Mouse (Mus musculus) lung, postnatal 36 days (tissue): ENCODE measurements around the gene Olfr1371.

Experiments
- DNase-seq: peaks from one replicate; pipeline ENCODE4 v3.0.0; 2022; ENCODE audit warnings: mixed read lengths

Olfr1371 gene

DNA sequence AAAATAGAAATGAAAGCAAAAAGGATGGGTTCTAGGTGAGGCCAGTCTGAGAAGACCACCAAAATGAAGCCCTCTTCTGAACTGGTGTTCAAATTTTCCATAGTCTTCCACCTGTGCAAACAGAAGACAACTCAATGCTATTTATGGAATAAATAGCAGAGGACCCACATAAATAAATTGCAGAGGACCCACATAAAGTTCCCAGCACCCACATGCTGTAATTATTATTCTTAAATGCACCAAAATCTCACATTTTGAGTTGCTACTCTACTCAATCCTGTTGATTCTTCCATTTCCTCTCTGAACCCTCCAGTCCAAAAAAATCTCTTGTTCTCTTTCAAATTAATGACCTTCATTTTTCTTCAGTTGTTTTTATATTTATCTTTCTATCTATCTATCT lies at the start of gene Olfr1371:
Gene Olfr1371, minus strand, starts transcription at position 101 of the 400 bp plus-strand sequence.
- no peak for DNase-seq

DNA sequence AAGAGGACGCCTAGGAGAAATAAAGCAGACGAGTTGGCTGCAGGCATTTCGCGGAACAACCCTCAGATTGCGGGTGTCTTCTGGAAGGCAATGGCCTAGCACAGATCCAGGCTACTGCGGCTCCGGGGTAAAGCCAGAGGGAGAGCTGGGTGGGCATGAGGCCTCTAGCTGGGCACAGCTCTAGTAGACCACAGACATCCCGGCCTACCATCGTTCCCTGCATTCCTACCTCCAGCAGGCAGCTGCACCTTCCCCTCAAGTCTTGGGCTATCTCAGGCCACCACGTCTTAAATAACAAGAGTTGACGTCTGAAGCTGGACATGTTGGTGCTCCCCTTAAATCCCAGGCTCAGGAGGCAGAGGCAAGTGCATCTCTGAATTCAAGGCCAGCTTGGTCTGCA lies 48.6 kb upstream of the Olfr1371 start:
- DNase-seq: no peak

DNA sequence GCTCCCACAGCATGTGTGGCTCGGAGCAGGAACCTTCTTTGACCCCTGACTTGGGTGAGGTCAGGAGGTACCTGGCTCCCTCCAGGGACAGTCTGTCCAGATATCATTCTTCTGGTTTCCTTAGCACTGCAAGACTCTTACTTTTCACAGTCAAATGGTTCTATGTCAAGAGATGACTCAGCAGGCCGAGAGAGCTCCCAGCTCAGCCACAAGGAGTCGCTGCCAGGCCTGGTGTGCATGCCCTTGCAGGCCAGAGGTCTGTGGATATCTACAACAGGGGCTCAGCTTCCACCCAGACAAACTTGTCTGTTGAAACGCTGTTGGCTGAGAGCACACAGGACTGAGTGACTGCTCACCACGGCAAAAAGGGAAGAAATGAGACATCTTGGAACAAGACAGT lies 48.1 kb upstream of the Olfr1371 start:
- DNase-seq: peak; percentile 88

DNA sequence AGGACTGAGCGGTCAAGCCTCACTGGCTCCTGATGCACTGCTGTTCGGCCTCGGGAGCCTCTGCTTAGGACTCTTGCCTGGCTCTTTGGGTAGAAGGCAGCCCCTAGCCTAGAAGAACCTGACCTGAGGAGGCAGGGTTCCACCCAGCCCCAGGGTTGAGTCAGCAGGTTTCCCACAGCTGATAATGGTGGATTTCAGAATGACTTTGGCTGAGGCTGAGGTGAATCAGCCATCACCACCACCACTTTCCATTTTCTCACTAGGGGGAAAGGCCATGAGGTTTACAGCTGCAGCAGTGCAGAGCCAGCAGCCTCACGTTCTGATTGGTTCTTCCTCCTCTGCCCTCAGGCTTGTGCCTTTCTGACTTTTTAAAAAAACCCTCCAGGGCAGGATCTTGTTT lies 47.1 kb upstream of the Olfr1371 start:
- no peak for DNase-seq

DNA sequence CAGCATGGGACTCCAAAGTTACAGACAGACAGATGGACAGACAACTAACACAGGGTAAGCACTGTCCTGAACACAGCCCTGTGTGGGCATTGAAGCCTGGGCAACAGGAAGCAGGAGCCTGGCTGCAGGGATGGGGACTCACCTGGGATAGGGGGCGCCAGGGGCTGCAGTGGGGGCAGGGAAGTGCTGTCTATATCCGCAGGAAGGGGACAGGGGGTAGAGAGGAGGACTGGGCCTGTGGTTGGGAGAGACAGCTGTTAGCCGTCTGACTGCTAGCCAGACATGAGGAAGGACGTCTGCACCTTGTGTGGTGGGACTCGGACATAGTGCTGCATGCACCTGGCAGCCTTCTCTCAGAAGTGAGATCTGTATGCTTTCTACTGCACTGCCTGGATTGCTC lies 44.9 kb upstream of the Olfr1371 start:
- no peak for DNase-seq

DNA sequence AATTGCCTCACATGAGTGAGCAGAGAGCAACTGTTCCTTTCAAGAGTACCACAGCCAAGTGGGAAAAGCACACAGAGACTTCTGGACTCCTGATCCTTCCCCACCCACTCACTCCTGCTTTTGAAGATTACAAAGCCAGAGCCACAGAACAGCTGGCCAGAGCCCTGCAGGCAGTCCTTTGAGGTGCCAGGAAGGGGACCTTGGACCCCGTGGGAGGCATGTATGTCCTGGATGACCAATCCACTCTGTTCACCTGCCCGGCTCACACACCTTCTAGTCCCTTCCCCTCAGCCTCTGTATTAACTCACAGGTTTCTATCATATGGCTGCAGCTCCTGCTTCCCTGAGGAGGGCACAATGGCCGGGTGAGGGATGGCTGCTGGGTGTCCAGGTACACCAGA lies 43.6 kb upstream of the Olfr1371 start:
- DNase-seq: no peak

DNA sequence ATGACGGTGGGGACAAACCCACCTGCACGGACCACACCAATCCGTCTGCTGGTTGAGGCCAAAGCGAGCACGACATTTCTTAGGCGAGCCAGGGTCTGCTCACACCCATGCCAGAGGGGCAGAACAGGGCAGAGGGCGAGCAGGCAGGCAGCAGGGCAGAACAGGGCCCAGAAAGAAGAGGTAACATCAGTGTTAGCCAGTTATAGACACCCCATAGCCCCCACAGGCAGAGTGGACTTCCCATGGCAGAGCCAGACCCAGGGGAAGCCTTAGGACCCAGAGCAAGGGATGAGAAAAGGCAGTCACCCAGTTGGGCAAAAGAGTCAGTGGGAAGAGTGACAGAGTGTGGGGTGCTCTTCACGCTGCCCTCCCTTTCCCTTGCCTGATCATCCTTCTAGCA lies 41.3 kb upstream of the Olfr1371 start:
- DNase-seq: no peak

DNA sequence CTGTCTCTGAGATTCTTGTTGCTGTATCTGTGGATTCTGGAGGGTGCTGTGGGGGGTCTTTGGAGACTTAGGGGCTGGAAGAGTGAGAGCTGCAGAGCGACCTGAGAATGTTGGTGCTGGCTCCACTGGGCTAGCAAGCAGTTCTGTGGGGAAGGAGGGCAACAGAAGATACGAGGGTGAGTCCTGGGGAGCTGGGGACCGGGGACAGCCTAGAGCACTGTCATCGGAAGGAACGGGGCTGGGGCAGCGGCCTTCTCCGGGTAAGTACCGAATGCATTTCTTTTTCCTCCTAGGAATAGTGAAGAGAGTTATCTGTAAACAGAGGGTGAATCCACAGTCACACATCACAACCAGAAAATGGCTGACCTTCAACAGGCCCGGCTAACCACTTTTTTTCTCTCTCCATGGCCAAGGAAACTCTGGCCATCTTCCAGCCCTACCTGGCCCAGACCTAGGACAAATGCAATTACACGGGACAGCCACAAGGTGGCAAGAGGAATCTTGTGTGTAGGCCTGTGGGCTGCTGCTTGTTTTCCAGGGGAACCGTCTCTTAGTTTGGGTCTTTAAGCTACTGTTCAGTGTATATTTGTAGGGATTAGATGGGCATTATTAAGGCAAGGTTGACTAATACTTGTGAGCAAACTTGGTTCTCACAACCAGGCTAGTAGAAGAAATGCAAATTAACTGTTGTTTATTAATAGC lies 40.0 kb upstream of the Olfr1371 start:
- DNase-seq: peak; percentile 84

DNA sequence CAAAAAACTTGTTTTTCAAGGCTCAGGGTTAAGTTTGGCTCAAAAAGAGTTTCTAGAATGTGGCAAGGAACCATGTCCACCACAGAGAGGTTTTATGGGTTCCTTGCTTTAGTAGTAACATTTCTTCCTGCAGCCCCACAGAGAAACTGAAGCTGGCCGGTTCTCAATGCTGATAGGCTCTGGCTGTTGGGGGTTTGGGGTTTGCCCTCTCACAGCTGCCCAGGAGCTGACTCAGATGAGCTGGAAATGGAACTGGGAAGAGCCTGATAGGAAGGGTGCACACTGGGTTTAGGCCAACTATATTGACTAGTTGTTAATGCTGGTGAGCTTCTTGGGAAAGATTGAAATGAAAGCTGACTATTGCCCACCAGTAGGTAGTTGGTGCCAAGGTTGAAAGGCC lies 38.9 kb upstream of the Olfr1371 start:
- no peak for DNase-seq

DNA sequence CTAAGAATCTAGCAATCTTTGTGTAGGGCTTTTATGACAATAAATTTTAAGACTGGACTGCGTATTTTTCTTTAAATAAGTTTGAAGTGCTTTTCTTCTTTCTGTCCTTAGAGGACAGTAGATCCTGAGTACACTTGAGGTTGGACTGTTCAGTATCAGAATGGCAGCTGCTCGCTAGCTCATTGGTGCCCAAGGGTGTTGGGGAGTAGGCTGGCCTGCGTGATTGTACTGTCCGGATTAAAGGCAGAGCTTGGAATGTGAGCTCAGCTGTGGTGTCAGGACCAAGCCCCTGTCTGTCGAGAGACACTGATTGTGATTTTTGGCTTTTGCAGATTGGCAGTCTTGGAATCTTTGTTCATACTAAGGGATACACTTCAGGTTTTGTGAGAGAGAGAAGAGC lies 38.0 kb upstream of the Olfr1371 start:
- no peak for DNase-seq

DNA sequence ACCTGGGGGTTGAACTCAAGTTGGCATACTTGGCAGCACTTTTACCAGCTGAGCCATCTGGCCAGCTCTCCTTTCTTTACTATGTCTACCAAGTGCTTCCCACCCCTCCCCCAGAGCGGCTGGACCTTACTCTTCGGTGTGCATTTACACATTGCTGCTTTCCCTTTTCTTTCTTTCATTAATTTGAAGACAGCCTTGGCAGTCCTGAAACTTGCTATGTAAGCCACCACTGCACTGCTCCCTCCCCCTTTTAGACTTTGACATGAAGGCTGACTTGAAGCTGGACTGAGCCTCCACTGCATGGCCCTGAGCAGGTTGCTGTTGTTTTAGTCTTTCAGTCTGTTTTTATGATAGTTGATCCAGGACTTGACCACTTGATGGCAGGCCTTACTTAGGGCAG lies 35.7 kb upstream of the Olfr1371 start:
- no peak for DNase-seq

DNA sequence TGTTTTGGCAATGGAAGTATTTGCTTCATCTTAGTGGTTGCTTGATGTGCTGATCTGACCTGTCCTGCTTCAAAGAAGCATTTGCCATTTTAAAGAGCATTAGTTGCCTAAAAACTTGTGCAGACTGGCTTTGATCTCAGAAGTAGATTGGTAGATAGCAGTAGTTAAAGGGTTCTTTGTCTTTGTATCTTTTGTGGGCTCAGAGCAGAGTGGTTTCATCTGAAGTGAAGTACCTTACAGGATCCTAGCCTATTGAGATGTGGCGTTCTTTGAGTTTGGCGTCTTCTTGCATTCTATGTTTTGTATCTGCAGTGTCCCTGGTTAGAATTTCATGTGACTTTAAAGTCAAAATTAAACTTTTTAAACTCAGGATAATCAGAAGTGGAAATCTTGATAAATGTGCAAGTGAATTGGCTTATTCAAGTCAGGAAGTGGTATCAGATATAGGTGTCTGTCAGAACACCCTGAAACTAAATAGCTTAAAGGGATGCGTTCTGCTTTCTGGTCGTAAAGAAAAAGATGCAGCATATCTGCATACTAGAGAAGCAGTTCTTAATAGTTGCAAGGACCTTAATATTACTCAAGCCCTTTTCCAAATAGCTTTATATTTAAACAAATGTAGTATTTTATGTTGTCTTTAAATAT lies 27.2 kb upstream of the Olfr1371 start:
- DNase-seq: no peak

DNA sequence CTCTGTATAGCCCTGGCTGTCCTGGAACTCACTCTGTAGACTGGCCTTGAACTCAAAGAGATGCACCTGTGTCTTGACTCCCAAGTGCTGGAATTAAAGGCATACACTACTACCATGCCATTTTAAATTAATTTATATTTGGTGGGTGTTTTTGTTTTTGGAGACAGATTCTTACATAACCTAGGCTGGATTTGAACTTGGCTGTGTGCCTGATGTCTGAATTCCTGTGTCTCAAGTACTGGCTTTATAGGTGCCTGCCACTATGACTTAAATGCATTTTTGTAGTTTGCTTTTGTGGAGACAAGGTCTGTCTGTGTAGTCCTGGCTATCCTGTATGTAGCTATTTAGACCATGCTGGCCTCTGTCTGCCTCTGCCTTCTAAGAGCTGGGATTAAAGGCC lies 20.7 kb upstream of the Olfr1371 start:
- DNase-seq: peak; percentile 56

DNA sequence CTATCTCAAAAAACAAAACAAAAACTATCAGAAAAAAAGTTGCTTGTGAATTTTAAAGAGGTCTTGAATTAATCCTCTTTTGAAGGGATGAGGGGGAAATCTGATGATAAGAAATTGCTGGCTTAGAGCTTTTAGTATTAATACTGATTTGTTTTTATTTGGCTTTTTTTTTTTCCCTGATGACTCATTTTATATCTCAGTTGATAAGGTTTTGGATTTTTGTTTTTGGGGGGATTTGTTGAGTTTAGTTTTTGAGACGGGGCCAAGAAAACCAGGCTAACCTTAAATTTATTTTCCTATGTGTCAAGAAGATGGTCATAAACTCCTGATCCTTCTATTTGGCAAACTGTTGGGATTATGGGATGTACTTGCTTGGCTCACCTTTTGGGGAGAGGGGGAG lies 20.1 kb upstream of the Olfr1371 start:
- no peak for DNase-seq

DNA sequence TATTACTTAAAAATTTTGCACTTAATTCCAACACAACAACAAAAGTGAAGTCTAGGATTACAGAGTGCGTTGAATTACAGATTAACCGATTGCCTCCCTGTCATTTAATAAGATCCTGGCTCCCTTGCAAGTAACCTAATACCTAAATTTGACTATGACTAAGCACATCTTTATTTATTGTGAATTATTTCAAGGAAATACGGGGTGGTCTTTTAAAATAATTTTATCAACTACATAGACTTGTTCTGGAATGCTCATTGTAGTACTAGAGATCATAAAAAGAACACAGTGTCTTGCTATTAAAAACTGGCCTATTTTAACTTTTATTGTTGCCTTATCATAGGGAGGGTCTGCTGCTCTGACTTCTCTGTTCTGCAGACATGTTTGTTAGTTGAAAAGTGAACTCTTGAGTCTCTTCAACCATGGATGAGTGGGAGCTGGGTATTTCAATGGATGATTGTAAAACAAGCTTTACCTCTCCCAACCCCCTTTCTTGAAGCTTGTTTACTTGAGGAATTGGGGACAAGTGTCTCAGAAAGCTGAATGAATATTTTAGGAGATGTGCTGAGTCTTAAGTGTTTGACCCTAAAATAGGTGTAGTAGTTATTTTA lies 19.4 kb upstream of the Olfr1371 start:
- no peak for DNase-seq

DNA sequence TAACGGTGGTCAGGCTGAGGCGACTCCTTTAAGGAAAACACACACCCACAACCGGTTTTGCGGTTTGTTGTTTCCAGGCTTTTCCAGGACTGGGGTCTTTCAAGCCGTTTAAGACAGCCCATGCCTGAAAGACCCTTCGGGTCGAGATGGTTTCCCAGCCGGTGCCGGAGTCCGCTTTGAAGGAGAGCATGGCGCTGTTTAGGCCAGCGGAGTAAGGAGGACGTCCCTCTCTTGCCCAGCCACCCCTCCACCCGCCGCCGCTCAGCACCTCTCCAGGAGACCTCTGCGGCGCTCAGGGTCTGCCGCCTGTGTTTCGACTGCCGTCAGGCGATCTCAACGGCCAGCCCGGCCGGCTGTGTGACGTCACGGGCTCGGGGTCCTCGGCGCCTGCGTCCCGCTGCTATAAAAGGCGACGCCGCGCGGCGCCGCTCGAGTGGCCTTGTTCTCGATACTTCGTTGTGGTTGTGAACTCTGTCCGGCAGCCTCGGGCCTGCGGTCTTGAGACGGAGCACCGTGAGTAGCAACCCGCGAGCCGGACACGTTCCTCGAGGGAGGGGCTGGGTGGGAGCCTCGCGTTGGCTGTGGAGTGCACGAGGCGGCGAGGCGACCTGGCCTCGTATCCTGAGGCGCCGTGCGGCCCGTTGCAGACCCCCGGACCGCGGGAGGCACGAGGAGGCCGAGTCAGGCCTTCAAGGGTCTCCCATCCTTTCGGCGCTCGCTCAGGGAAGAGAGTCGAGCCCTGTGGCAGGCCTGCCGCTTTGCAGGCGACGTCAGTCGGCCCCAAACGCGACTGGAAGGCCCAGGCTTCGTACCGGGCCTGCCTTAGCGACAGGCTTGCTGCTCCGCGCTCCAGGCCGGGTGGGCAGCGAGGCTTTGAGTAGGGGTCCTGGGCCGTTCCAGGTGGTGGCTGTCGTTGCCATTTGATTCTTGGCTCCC lies 18.1 kb upstream of the Olfr1371 start, which contains the start of gene Skp1a:
Gene Skp1a, plus strand, starts transcription at position 390 of the 936 bp plus-strand sequence.
- peak; percentile 93 for DNase-seq

DNA sequence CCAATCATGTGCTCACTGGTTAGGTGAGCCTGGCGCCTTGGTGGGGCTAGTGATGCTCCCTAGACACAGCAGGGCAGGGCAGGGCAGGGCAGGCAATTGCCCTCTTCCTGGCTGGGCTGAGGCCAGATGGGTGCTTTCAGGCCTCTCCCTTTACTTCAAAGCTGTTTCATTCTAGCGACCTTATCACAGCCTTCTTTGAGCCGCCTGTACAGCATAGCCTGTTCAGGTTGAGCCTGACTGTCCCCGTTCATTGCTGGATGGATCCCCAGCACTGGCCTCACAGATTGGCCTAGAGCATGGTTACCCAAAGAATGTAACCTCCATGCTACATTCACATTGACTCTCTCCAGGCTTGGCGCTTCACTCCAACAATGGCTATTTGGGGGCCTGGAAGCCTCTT lies 16.9 kb upstream of the Olfr1371 start:
- DNase-seq: no peak

DNA sequence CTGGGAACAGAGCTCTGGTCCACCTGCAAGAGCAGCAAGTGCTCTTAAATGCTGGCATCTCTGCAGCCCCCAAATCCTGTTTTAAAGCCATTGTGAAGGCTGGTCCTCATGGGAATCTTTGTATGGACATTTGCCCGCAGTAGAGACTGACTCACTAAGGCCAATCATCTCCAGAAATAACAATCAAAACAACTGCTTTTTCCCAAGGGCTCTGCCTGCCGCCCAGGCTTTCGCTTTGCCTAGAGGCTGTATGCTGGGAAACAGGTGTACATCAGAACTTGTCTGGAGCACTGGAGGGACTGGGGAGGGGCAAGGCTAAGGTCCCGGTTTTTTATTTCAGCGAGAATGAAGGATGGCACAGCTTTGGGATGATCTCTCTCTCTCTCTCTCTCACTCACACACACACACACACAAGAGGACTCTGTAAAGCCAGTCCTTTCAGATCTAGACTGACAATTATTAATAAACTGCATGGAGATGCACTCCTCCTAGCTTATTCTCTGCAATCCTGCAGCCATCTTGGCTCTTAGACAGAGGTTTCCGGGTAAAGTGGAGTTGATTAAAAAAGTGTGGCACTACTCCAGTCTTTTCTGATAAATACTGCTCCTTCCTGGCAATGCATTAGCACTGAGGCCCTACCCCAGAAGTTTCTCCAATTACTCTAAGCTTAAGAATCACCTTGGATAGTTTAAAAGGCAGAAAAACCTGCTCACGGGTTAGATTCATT lies 15.1 kb upstream of the Olfr1371 start:
- no peak for DNase-seq

DNA sequence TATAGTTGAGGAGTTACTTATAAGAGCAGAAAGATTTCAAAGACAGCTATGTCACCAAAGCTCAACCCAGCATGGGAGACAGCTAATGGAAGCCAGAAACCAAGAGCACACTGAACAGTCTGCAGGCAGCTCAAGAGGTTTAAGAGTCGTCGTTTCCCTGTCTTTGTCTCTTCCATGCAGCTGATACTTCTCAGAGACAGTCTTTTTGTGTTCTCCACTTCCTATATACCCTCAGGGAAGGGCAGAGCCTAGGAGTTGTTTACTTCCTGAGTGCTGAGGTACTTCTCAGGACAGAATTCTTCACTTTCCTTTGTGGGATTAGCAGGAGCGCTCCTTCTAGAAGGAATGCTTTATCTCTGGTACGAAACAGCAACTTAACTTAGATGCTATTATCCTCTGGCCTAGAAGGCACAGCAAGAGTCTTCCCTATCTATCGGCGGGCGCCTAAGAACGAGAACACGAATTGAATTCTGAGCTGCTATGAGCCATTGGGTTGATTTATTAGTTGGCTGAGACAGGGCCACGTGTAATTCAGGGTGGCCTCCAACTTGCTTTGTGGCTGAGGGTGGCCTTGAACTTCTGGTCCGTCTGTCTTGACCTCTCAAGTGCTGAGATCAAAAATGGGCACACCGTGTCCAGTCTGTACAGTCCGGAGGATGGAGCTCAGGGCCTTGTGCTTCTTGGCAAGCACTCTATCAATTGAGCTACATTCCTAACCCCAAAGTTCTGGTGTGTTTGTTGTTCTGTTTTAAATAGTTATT lies 13.9 kb upstream of the Olfr1371 start:
- no peak for DNase-seq

DNA sequence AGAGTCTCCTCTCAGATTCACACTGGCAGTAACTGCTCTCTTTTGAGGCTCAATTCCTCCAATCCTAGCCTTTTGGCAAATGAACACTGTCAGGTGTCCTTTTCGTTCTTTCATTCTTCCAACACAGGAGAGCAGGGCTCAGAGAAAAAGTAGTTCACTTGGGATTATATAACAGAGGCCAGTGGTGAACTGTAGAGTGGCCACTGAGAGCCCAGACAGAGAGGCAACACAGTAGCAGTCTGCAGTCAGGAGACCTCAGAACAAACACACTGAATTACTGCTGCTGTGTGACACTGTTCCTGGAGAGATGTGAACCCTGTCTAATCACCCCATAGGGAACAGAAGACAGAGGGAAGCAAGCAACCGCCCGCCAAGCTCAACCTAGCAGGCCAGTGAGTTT lies 13.3 kb upstream of the Olfr1371 start:
- DNase-seq: no peak

DNA sequence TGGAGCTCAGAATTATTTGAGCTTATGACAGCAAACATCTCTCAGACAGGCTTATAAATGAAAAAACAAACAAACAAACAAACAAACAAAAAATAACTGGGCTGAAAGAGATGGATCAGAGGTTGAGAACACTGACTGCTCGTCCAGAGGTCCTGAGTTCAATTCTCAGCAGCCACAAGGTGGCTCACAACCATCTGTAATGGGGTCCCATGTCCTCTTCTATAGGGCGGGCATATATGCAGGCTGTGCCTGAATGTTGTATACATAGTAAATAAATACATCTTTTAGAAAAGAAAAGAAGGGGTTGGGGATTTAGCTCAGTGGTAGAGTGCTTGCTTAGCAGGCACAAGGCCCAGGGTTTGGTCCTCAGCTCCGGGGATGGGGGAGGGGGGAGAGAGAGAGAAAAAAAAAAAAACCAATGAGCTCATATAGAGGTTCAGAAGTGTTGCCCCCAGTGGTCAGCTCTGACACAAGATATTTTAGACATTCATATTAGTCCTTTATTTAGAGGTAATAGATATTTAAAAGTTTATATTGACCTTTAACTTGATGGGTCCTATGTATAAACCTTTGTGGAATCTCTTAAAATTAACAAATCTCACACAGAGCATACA lies 12.3 kb upstream of the Olfr1371 start:
- DNase-seq: no peak
